Mouse (Mus musculus) heart, adult 11 months (tissue): ENCODE data around the gene Hspb9.

Experiments
- DNase-seq: peaks from one replicate; pipeline ENCODE4 v3.0.0; 2022

Gene Hspb9

GRCm38 (mm10) chr11:100762831-100763230 lies 49.2 kb downstream of the Hspb9 start, which contains the start of gene Hcrt:
Gene Hcrt (minus strand): TSS chr11:100762931.
- DNase-seq, result no peak
